Mouse (Mus musculus) T-cell, adult 66 days (primary cell): ENCODE measurements around the gene Oprl1. TPM values are rescaled to one million over a fixed set of nuclear protein-coding genes. Genes with fewer than 3 reads are reported as not detected.

ENCODE experiments used
- total RNA-seq, 2 experiments: library from RNA; stranded (reverse); gene quantifications; 3 replicates in 1 of 2; 4 replicates in 1 of 2; pipeline ENCODE4 v1.2.4; 2023

Oprl1 gene
- total RNA-seq, result under 1 TPM; 0.23 to 0.39 TPM

GRCm38 (mm10) chr2:181714903-181715326, at the start of gene Oprl1:
Oprl1 (plus strand) TSS chr2:181715016.

GRCm38 (mm10) chr2:181671326-181671725, 43.5 kb upstream of the Oprl1 start, which contains the start of gene Sox18:
Sox18 (minus strand) TSS chr2:181671640.

GRCm38 (mm10) chr2:181679951-181680715, 34.7 kb upstream of the Oprl1 start, which contains the start of gene Tcea2:
Tcea2 (plus strand) TSS chr2:181680310.

GRCm38 (mm10) chr2:181693339-181694280, 21.2 kb upstream of the Oprl1 start, which contains the start of gene Rgs19:
Rgs19 (minus strand) TSS chr2:181693977.

GRCm38 (mm10) chr2:181698241-181698640, 16.6 kb upstream of the Oprl1 start, which contains the start of gene Lkaaear1:
Lkaaear1 (minus strand) TSS chr2:181698442.

GRCm38 (mm10) chr2:181763006-181763830, 48.4 kb downstream of the Oprl1 start, which contains the start of gene Myt1:
Myt1 (plus strand) TSS chr2:181763332.

Other genes with a start within 250 kb of the Oprl1 start
- gene Abhd16b, start 221.8 kb upstream of the Oprl1 start, total RNA-seq, result not detected
- gene Tpd52l2, start 217.9 kb upstream of the Oprl1 start, total RNA-seq, result 10 to 100 TPM; 81.9 to 88.8 TPM
- 100 to 1,000 TPM; 131 to 137 TPM for gene Dnajc5, start 194.5 kb upstream of the Oprl1 start, total RNA-seq
- gene Uckl1, start 130.1 kb upstream of the Oprl1 start, total RNA-seq, result 100 to 1,000 TPM; 156 to 204 TPM
- 10 to 100 TPM; 60.2 to 63.9 TPM for gene Prpf6, start 123.1 kb upstream of the Oprl1 start, total RNA-seq
- 10 to 100 TPM; 67.3 to 81.5 TPM for gene Zfp512b, start 122.2 kb upstream of the Oprl1 start, total RNA-seq
- gene Samd10, start 115.8 kb upstream of the Oprl1 start, total RNA-seq, result 10 to 100 TPM; 15.5 to 17.5 TPM
- under 1 TPM in 1 of 2 experiments, not detected in 1; 0.79 TPM for gene Gm29797, start 58.0 kb upstream of the Oprl1 start, total RNA-seq
- gene Sox18, start 43.4 kb upstream of the Oprl1 start, total RNA-seq, result not detected
- gene Tcea2, start 34.7 kb upstream of the Oprl1 start, total RNA-seq, result 10 to 100 TPM; 17.0 to 19.9 TPM
- 100 to 1,000 TPM; 124 to 128 TPM for gene Rgs19, start 21.0 kb upstream of the Oprl1 start, total RNA-seq
- gene Lkaaear1, start 16.6 kb upstream of the Oprl1 start, total RNA-seq, result not detected
- not detected for gene Myt1, start 48.3 kb downstream of the Oprl1 start, total RNA-seq
- 10 to 100 TPM; 53.6 to 71.7 TPM for gene Pcmtd2, start 122.8 kb downstream of the Oprl1 start, total RNA-seq
- 10 to 100 TPM; 20.7 to 24.5 TPM for gene Polr3k, start 149.3 kb downstream of the Oprl1 start, total RNA-seq